8 mouse cellular contexts compared by ENCODE assay signal in genomic region chr7:79780647-79781626, GRCm38 (mm10). TPM values are rescaled to one million over a fixed set of nuclear protein-coding genes. Genes with fewer than 3 reads are reported as not detected.
DNase-seq lines count a peak whose midpoint lies in the region; ATAC-seq and TF ChIP-seq lines count a peak whose summit lies in the region.

No protein-coding gene starts in this region.

- peak; percentile 68 for DNase-seq in A20 (ENCODE audit: low read depth, low spot score)
- peak; percentile 76 for DNase-seq in embryonic facial prominence, embryonic 14.5 days (ENCODE audit: low spot score)
- DNase-seq in heart, adult 9 months (ENCODE audit: low spot score in 2 of 2): peak; percentile 59 to 83
- DNase-seq in kidney, adult 8-10 months: peak; percentile 64 to 84
- DNase-seq in midbrain, embryonic 14.5 days: peak; percentile 88

- H3K4me1 ChIP-seq in bone marrow, adult 2 months (ENCODE audit: control insufficient read depth, insufficient read depth, low read length): no peaks in the 10 kb centered on the region
- no peaks in the 10 kb centered on the region for H3K4me1 ChIP-seq in embryonic facial prominence, embryonic 14.5 days (ENCODE audit: control insufficient read depth, insufficient read depth, low read length)
- peaks cover 4% of the 10 kb centered on the region; the same call in 1 of the 2 replicates for H3K4me1 ChIP-seq in limb, embryonic 13.5 days
- no peaks in the 10 kb centered on the region for H3K4me1 ChIP-seq in midbrain, embryonic 14.5 days (ENCODE audit: control insufficient read depth, insufficient read depth, low read length)
- H3K4me1 ChIP-seq in small intestine, adult 2 months (ENCODE audit: control insufficient read depth, insufficient read depth, insufficient read length, low read length): peaks cover 7% of the 10 kb centered on the region

- no peaks in the 10 kb centered on the region for H3K36me3 ChIP-seq in embryonic facial prominence, embryonic 14.5 days (ENCODE audit: control insufficient read depth, insufficient read depth, low read length)
- no peaks in the 10 kb centered on the region for H3K36me3 ChIP-seq in limb, embryonic 13.5 days
- H3K36me3 ChIP-seq in midbrain, embryonic 14.5 days (ENCODE audit: control insufficient read depth, insufficient read depth, low read length): no peaks in the 10 kb centered on the region
- H3K36me3 ChIP-seq in small intestine, adult 2 months (ENCODE audit: control insufficient read depth, insufficient read depth, low read length): no peaks in the 10 kb centered on the region

- 23% methylated on average over 16 of the region's 16 CpGs for WGBS in bone marrow, adult 2 months
- WGBS in embryonic facial prominence, embryonic 14.5 days: 32% methylated on average over 16 of the region's 16 CpGs
- 26% methylated on average over 16 of the region's 16 CpGs for WGBS in limb, embryonic 13.5 days
- 33% methylated on average over 16 of the region's 16 CpGs for WGBS in midbrain, embryonic 14.5 days
- WGBS in small intestine, adult 2 months: 12% methylated on average over 16 of the region's 16 CpGs

- no peaks in the 10 kb centered on the region for H3K27me3 ChIP-seq in embryonic facial prominence, embryonic 14.5 days (replicated peaks; ENCODE audit: control insufficient read depth, insufficient read depth, low read length)
- no peaks in the 10 kb centered on the region for H3K27me3 ChIP-seq in limb, embryonic 13.5 days
- H3K27me3 ChIP-seq in midbrain, embryonic 14.5 days (ENCODE audit: control insufficient read depth, insufficient read depth, low read length): no peaks in the 10 kb centered on the region
- H3K27me3 ChIP-seq in small intestine, adult 2 months (ENCODE audit: control insufficient read depth, insufficient read depth, low read length): no peaks in the 10 kb centered on the region; the same call in 1 of the 2 replicates

- H3K27ac ChIP-seq in bone marrow, adult 2 months (ENCODE audit: control insufficient read depth, insufficient read depth, low read depth, low read length, poor library complexity): no peak overlapping the region
- H3K27ac ChIP-seq in embryonic facial prominence, embryonic 14.5 days (replicated peaks; ENCODE audit: low read depth, low read length): no peak overlapping the region
- H3K27ac ChIP-seq in limb, embryonic 13.5 days: no peak overlapping the region
- H3K27ac ChIP-seq in midbrain, embryonic 14.5 days (replicated peaks; ENCODE audit: low read depth, low read length): no peak overlapping the region
- H3K27ac ChIP-seq in small intestine, adult 2 months (ENCODE audit: insufficient read depth, low read depth, low read length): peak overlapping the region; percentile 66

- ATAC-seq in embryonic facial prominence, embryonic 14.5 days (ENCODE audit: low read depth): peak; percentile 75
- peak; percentile 44; the same call in 1 of the 2 replicates for ATAC-seq in limb, embryonic 13.5 days (ENCODE audit: low FRiP score, low read depth)
- ATAC-seq in midbrain, embryonic 14.5 days (ENCODE audit: low FRiP score, low TSS enrichment): no peak

- no peak for TF ChIP-seq POLR2A in bone marrow, adult 2 months (IDR thresholded peaks at IDR 0.05; ENCODE audit: borderline replicate concordance, control insufficient read depth, low read depth, low read length)
- TF ChIP-seq POLR2A in small intestine, adult 2 months (IDR thresholded peaks at IDR 0.05; ENCODE audit: low read depth, low read length): no peak

- TF ChIP-seq CTCF in bone marrow, adult 2 months (IDR thresholded peaks at IDR 0.05; ENCODE audit: control insufficient read depth, insufficient read depth, low read length): peak; percentile 79
- peak; percentile 80 for TF ChIP-seq CTCF in small intestine, adult 2 months (IDR thresholded peaks at IDR 0.05; ENCODE audit: extremely low read depth, insufficient read length, insufficient replicate concordance, low read depth, low read length)

- peak overlapping the region; percentile 52 for H3K4me2 ChIP-seq in embryonic facial prominence, embryonic 14.5 days (ENCODE audit: low read depth, low read length)
- H3K4me2 ChIP-seq in limb, embryonic 13.5 days (replicated peaks): peak overlapping the region; percentile 52
- peak overlapping the region; percentile 29 for H3K4me2 ChIP-seq in midbrain, embryonic 14.5 days (ENCODE audit: low read length)

- H3K9me3 ChIP-seq in embryonic facial prominence, embryonic 14.5 days (ENCODE audit: control insufficient read depth, low read length): no peaks in the 10 kb centered on the region
- no peaks in the 10 kb centered on the region for H3K9me3 ChIP-seq in limb, embryonic 13.5 days
- H3K9me3 ChIP-seq in midbrain, embryonic 14.5 days (ENCODE audit: control insufficient read depth, low read length): 0 out of 2 replicates have a peak, but pooled peaks cover 2% of the 10 kb centered on the region

- H3K9ac ChIP-seq in embryonic facial prominence, embryonic 14.5 days (ENCODE audit: low read depth, low read length): peak overlapping the region; percentile 45; the same call in 1 of the 2 replicates
- H3K9ac ChIP-seq in limb, embryonic 13.5 days: no peak overlapping the region
- H3K9ac ChIP-seq in midbrain, embryonic 14.5 days (replicated peaks; ENCODE audit: low read length): no peak overlapping the region

- peak overlapping the region; percentile 10 for H3K4me3 ChIP-seq in bone marrow, adult 2 months (replicated peaks; ENCODE audit: control insufficient read depth, low read depth, low read length)
- peak overlapping the region; percentile 23 for H3K4me3 ChIP-seq in embryonic facial prominence, embryonic 14.5 days (ENCODE audit: low read depth, low read length)
- peak overlapping the region; percentile 16 for H3K4me3 ChIP-seq in limb, embryonic 13.5 days
- H3K4me3 ChIP-seq in midbrain, embryonic 14.5 days (replicated peaks; ENCODE audit: low read depth, low read length): no peak overlapping the region
- peak overlapping the region; percentile 57 for H3K4me3 ChIP-seq in small intestine, adult 2 months (ENCODE audit: low read depth, low read length)

RNA-seq across cellular contexts. Expression of gene Mesp1, which starts 12.7 kb away (rescaled TPM):
- polyA plus RNA-seq in bone marrow, adult 2 months (2011; ENCODE audit: insufficient read depth, insufficient read length, low replicate concordance, missing spikeins): not detected in 2 replicates
- polyA plus RNA-seq in embryonic facial prominence, embryonic 14.5 days (2014; fragmentation: Nextera tagmentation; extraction: Ambion mirVana): 0.21 and 0.35 TPM in 2 replicates
- not detected in 2 replicates for polyA plus RNA-seq in limb, embryonic 13.5 days (2015; fragmentation: Nextera tagmentation; extraction: Ambion mirVana)
- polyA plus RNA-seq in midbrain, embryonic 14.5 days (2014; fragmentation: Nextera tagmentation; extraction: Ambion mirVana): 0.23 and 0.33 TPM in 2 replicates
- 0.28 and 1.2 TPM in 2 replicates for polyA plus RNA-seq in small intestine, adult 2 months (2012; rRNA removed)

RNA-seq across cellular contexts. Expression of gene Mesp2, which starts 29.6 kb away (rescaled TPM):
- not detected in 2 replicates for polyA plus RNA-seq in bone marrow, adult 2 months (2011; ENCODE audit: insufficient read depth, insufficient read length, low replicate concordance, missing spikeins)
- 0.72 and 0.98 TPM in 2 replicates for polyA plus RNA-seq in embryonic facial prominence, embryonic 14.5 days (2014; fragmentation: Nextera tagmentation; extraction: Ambion mirVana)
- polyA plus RNA-seq in limb, embryonic 13.5 days (2015; fragmentation: Nextera tagmentation; extraction: Ambion mirVana): 0.19 and 0.22 TPM in 2 replicates
- polyA plus RNA-seq in midbrain, embryonic 14.5 days (2014; fragmentation: Nextera tagmentation; extraction: Ambion mirVana): 1.1 and 1.8 TPM in 2 replicates
- 0.33 TPM in 2 replicates for polyA plus RNA-seq in small intestine, adult 2 months (2012; rRNA removed)

RNA-seq across cellular contexts. Expression of gene Wdr93, which starts 38.0 kb away (rescaled TPM):
- not detected in 2 replicates for polyA plus RNA-seq in bone marrow, adult 2 months (2011; ENCODE audit: insufficient read depth, insufficient read length, low replicate concordance, missing spikeins)
- polyA plus RNA-seq in embryonic facial prominence, embryonic 14.5 days (2014; fragmentation: Nextera tagmentation; extraction: Ambion mirVana): 0.17 and 1.3 TPM in 2 replicates
- polyA plus RNA-seq in limb, embryonic 13.5 days (2015; fragmentation: Nextera tagmentation; extraction: Ambion mirVana): 0.11 and 0.27 TPM in 2 replicates
- polyA plus RNA-seq in midbrain, embryonic 14.5 days (2014; fragmentation: Nextera tagmentation; extraction: Ambion mirVana): 0.14 TPM in 1 of 2 replicates, not detected in the other
- 0.06 and 0.08 TPM in 2 replicates for polyA plus RNA-seq in small intestine, adult 2 months (2012; rRNA removed)

RNA-seq across cellular contexts. Expression of gene Pex11a, which starts 38.0 kb away (rescaled TPM):
- 3.4 and 4.9 TPM in 2 replicates for polyA plus RNA-seq in bone marrow, adult 2 months (2011; ENCODE audit: insufficient read depth, insufficient read length, low replicate concordance, missing spikeins)
- polyA plus RNA-seq in embryonic facial prominence, embryonic 14.5 days (2014; fragmentation: Nextera tagmentation; extraction: Ambion mirVana): 9.2 and 9.4 TPM in 2 replicates
- 9.9 and 11.7 TPM in 2 replicates for polyA plus RNA-seq in limb, embryonic 13.5 days (2015; fragmentation: Nextera tagmentation; extraction: Ambion mirVana)
- 10.1 and 11.4 TPM in 2 replicates for polyA plus RNA-seq in midbrain, embryonic 14.5 days (2014; fragmentation: Nextera tagmentation; extraction: Ambion mirVana)
- polyA plus RNA-seq in small intestine, adult 2 months (2012; rRNA removed): 13.8 and 17.9 TPM in 2 replicates

RNA-seq across cellular contexts. Expression of gene Plin1, which starts 48.2 kb away (rescaled TPM):
- 2.3 TPM in 1 of 2 replicates, not detected in the other for polyA plus RNA-seq in bone marrow, adult 2 months (2011; ENCODE audit: insufficient read depth, insufficient read length, low replicate concordance, missing spikeins)
- 0.50 and 1.7 TPM in 2 replicates for polyA plus RNA-seq in embryonic facial prominence, embryonic 14.5 days (2014; fragmentation: Nextera tagmentation; extraction: Ambion mirVana)
- polyA plus RNA-seq in limb, embryonic 13.5 days (2015; fragmentation: Nextera tagmentation; extraction: Ambion mirVana): not detected in 2 replicates
- 0.13 and 1.1 TPM in 2 replicates for polyA plus RNA-seq in midbrain, embryonic 14.5 days (2014; fragmentation: Nextera tagmentation; extraction: Ambion mirVana)
- 1.5 and 4.5 TPM in 2 replicates for polyA plus RNA-seq in small intestine, adult 2 months (2012; rRNA removed)
